Mouse (Mus musculus): ENCODE measurements at regions not wholly inside any gene's neighbourhood (a gene's known extent, or its start where the extent isn't known, plus 50 kb on each side); places are given as distances from the start of the nearest gene placed in this dataset.

DNA sequence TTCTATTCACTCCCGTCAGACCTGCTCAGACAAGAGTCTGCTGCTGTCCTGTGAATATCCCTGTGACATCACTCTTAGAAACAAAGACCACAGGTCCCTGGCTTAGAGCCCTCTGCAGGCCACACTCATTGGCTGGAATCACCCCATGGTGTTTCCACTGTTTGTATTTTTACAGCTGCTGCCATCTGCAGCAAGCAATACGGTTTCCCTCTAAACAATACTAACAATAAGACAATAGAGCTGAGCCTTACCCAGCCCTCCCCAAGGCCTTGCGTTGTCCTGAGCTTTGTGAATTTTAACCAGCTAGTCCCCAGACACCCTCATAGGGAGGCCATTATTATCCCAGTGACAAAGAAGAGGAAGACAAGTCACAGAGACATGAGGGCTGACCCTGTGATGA is 192.4 kb upstream of the Mvb12b start:
- TF ChIP-seq CTCF (IDR thresholded peaks at IDR 0.05; ENCODE audit: low read depth) (no peak), EP300 (IDR thresholded peaks at IDR 0.05; ENCODE audit: low read depth) (no peak)
